In genomic region chr5:121583765-121584501, GRCm38 (mm10) we compare ENCODE assay signal across 8 mouse cellular contexts. TPM values are rescaled to one million over a fixed set of nuclear protein-coding genes. Genes with fewer than 3 reads are reported as not detected.
DNase-seq lines count a peak whose midpoint lies in the region; ATAC-seq and TF ChIP-seq lines count a peak whose summit lies in the region.

No protein-coding gene starts in this region.

- peak overlapping the region; percentile 31; the same call in 1 of the 2 replicates for H3K9ac ChIP-seq in intestine, postnatal 0 days (ENCODE audit: low read depth, low read length)

- H3K4me2 ChIP-seq in intestine, postnatal 0 days (replicated peaks; ENCODE audit: low read depth), result peak overlapping the region; percentile 51

- H3K9me3 ChIP-seq in intestine, postnatal 0 days (ENCODE audit: control insufficient read depth), result no peaks in the 10 kb centered on the region

- intact Hi-C loops in left cerebral cortex, postnatal 25 days (cut with DNase I), result no loop called here

- peak; percentile 94 for ATAC-seq in intestine, postnatal 0 days
- ATAC-seq in megakaryocyte progenitor cell, adult 5-6 weeks (replicated peaks; ENCODE audit: poor library complexity), result peak; percentile 85

- H3K36me3 ChIP-seq in intestine, postnatal 0 days (ENCODE audit: control insufficient read depth, insufficient read depth), result peaks cover 16% of the 10 kb centered on the region

- H3K4me3 ChIP-seq in intestine, postnatal 0 days (ENCODE audit: low read depth, low read length), result peak overlapping the region; percentile 17

- TF ChIP-seq CTCF in intestine, postnatal 0 days (IDR thresholded peaks at IDR 0.05; ENCODE audit: low read depth), result peak; percentile 93

- no peaks in the 10 kb centered on the region for H3K27me3 ChIP-seq in intestine, postnatal 0 days (replicated peaks; ENCODE audit: control insufficient read depth, insufficient read depth, low read length)

- 0 out of 2 replicates have a peak, but pooled peaks cover 3% of the 10 kb centered on the region for H3K4me1 ChIP-seq in intestine, postnatal 0 days (replicated peaks; ENCODE audit: control insufficient read depth, insufficient read depth, low read length)

- DNase-seq in embryo, embryonic 10 days (ENCODE audit: low spot score), result peak; percentile 56
- no peak for DNase-seq in embryo, embryonic 9.5 days (ENCODE audit: extremely low spot score)
- peak; percentile 79 for DNase-seq in cerebellum, adult 11-12 months
- peak; percentile 96 to 97 for DNase-seq in gastrocnemius, adult 8-10 months (ENCODE audit: low spot score in 2 of 2)
- peak; percentile 52 to 65 for DNase-seq in left cerebral cortex, postnatal 25 days (ENCODE audit: low spot score in 2 of 2)
- DNase-seq in spleen, postnatal 4 days (ENCODE audit: low spot score in 2 of 2), result peak; percentile 76 to 83

- H3K27ac ChIP-seq in intestine, postnatal 0 days (ENCODE audit: low read depth, low read length), result peak overlapping the region; percentile 86

- 27% methylated on average over 12 of the region's 12 CpGs for WGBS in intestine, postnatal 0 days

RNA-seq across cellular contexts. Expression of gene Aldh2, which starts 9.7 kb away (rescaled TPM):
- total RNA-seq in gastrocnemius, adult 8-10 months (2022), result 100 to 1,000 TPM; 112 to 210 (median 157) TPM
- polyA plus RNA-seq in intestine, postnatal 0 days (2015; fragmentation: Nextera tagmentation; extraction: Ambion mirVana), result 179 and 181 TPM in 2 replicates
- total RNA-seq in left cerebral cortex, postnatal 25 days (2021), result 100 to 1,000 TPM in 1 of 2 experiments, 10 to 100 TPM in 1; 99.7 to 104 TPM
- 96.3 and 108 TPM in 2 replicates for total RNA-seq in megakaryocyte progenitor cell, adult 5-6 weeks (2015)
- 388 and 445 TPM in 2 replicates for total RNA-seq in megakaryocyte progenitor cell, adult 5-6 weeks (2017)

RNA-seq across cellular contexts. Expression of gene Acad12, which starts 34.8 kb away (rescaled TPM):
- 10 to 100 TPM; 23.7 to 31.0 (median 28.0) TPM for total RNA-seq in gastrocnemius, adult 8-10 months (2022)
- polyA plus RNA-seq in intestine, postnatal 0 days (2015; fragmentation: Nextera tagmentation; extraction: Ambion mirVana), result 3.5 and 3.8 TPM in 2 replicates
- 1 to 10 TPM; 4.9 to 7.9 TPM for total RNA-seq in left cerebral cortex, postnatal 25 days (2021)
- 4.1 and 4.5 TPM in 2 replicates for total RNA-seq in megakaryocyte progenitor cell, adult 5-6 weeks (2015)
- total RNA-seq in megakaryocyte progenitor cell, adult 5-6 weeks (2017), result 1.5 and 4.2 TPM in 2 replicates

RNA-seq across cellular contexts. Expression of gene Mapkapk5, which starts 38.2 kb away (rescaled TPM):
- total RNA-seq in gastrocnemius, adult 8-10 months (2022), result 100 to 1,000 TPM; 112 to 152 (median 133) TPM
- polyA plus RNA-seq in intestine, postnatal 0 days (2015; fragmentation: Nextera tagmentation; extraction: Ambion mirVana), result 36.7 and 36.9 TPM in 2 replicates
- 10 to 100 TPM; 66.7 TPM for total RNA-seq in left cerebral cortex, postnatal 25 days (2021)
- 102 TPM in 2 replicates for total RNA-seq in megakaryocyte progenitor cell, adult 5-6 weeks (2015)
- total RNA-seq in megakaryocyte progenitor cell, adult 5-6 weeks (2017), result 115 and 127 TPM in 2 replicates

RNA-seq across cellular contexts. Expression of gene Adam1a, which starts 38.7 kb away (rescaled TPM):
- total RNA-seq in gastrocnemius, adult 8-10 months (2022), result 1 to 10 TPM; 1.1 to 1.9 (median 1.5) TPM
- 0.39 and 0.51 TPM in 2 replicates for polyA plus RNA-seq in intestine, postnatal 0 days (2015; fragmentation: Nextera tagmentation; extraction: Ambion mirVana)
- 10 to 100 TPM in 1 of 2 experiments, 1 to 10 TPM in 1; 9.0 to 11.6 TPM for total RNA-seq in left cerebral cortex, postnatal 25 days (2021)
- 1.5 and 2.0 TPM in 2 replicates for total RNA-seq in megakaryocyte progenitor cell, adult 5-6 weeks (2015)
- total RNA-seq in megakaryocyte progenitor cell, adult 5-6 weeks (2017), result 1.2 and 2.3 TPM in 2 replicates

RNA-seq across cellular contexts. Expression of gene Gm42878, which starts 38.7 kb away (rescaled TPM):
- under 1 TPM in 1 of 4 experiments, not detected in 3; 0.94 TPM for total RNA-seq in gastrocnemius, adult 8-10 months (2022)
- not detected in 2 replicates for polyA plus RNA-seq in intestine, postnatal 0 days (2015; fragmentation: Nextera tagmentation; extraction: Ambion mirVana)
- not detected for total RNA-seq in left cerebral cortex, postnatal 25 days (2021)
- not detected in 2 replicates for total RNA-seq in megakaryocyte progenitor cell, adult 5-6 weeks (2015)
- 0.08 TPM in 1 of 2 replicates, not detected in the other for total RNA-seq in megakaryocyte progenitor cell, adult 5-6 weeks (2017)
